Mouse (Mus musculus) E14TG2a.4 (cell line): ENCODE measurements at regions not wholly inside any gene's neighbourhood (a gene's known extent, or its start where the extent isn't known, plus 50 kb on each side); places are given as distances from the start of the nearest gene placed in this dataset.

Experiments used
- H3K27me3 ChIP-seq: 2 replicates; pipeline ENCODE4 v1.6.1; 2014; ENCODE audit warnings: low read length, control low read depth; ENCODE audit not compliant: insufficient read depth
- H3K36me3 ChIP-seq: 2 replicates; pipeline ENCODE4 v1.6.1; 2014; ENCODE audit warnings: low read length, control low read depth; ENCODE audit not compliant: insufficient read depth
- H3K4me1 ChIP-seq: replicated peaks from 2 replicates; pipeline ENCODE4 v1.6.1; 2014; ENCODE audit warnings: low read depth, low read length, control low read depth
- H3K4me3 ChIP-seq: replicated peaks from 2 replicates; pipeline ENCODE4 v1.5.1; 2014; ENCODE audit warnings: mild to moderate bottlenecking, low read length
- H3K9me3 ChIP-seq: 2 replicates; pipeline ENCODE4 v1.6.1; 2014; ENCODE audit warnings: low read length, control low read depth
- CTCF ChIP-seq: conservative IDR thresholded peaks from 2 replicates; pipeline ENCODE4 v1.5.1; 2014; ENCODE audit warnings: low read length
- NANOG ChIP-seq: IDR thresholded peaks from 2 replicates; pipeline ENCODE4 v1.6.1; 2014; ENCODE audit warnings: borderline replicate concordance, low read length, mixed read lengths
- POU5F1 ChIP-seq: IDR thresholded peaks from 2 replicates; pipeline ENCODE4 v1.6.1; 2014; ENCODE audit warnings: low read length, borderline replicate concordance

- Histone ChIP-seq H3K4me1 (no peaks in the 10 kb centered on the region), H3K36me3 (no peaks in the 10 kb centered on the region), H3K4me3 (no peak overlapping the region), H3K9me3 (peaks cover 14% of the 10 kb centered on the region; the same call in 1 of the 2 replicates), H3K27me3 (no peaks in the 10 kb centered on the region)
- TF ChIP-seq NANOG (no peak), POU5F1 (no peak), CTCF (no peak)
Observed at GRCm38 (mm10) chr9:101690916-101691315, 170.7 kb upstream of the 9630041A04Rik start.

GRCm38 (mm10) chr9:101690402-101690861 is 171.2 kb upstream of the 9630041A04Rik start:
- Histone ChIP-seq H3K4me3 (no peak overlapping the region), H3K4me1 (no peaks in the 10 kb centered on the region), H3K9me3 (peaks cover 14% of the 10 kb centered on the region; the same call in 1 of the 2 replicates), H3K36me3 (no peaks in the 10 kb centered on the region), H3K27me3 (no peaks in the 10 kb centered on the region)
- TF ChIP-seq CTCF (no peak), POU5F1 (no peak), NANOG (no peak)

- H3K36me3 ChIP-seq: no peaks in the 10 kb centered on the region
- no peak overlapping the region for H3K4me3 ChIP-seq
- H3K4me1 ChIP-seq: no peaks in the 10 kb centered on the region
- H3K27me3 ChIP-seq: no peaks in the 10 kb centered on the region
- TF ChIP-seq CTCF (peak; percentile 56), POU5F1 (no peak)
- H3K9me3 ChIP-seq: peaks cover 14% of the 10 kb centered on the region; the same call in 1 of the 2 replicates
Observed at GRCm38 (mm10) chr9:101689532-101690401, 171.9 kb upstream of the 9630041A04Rik start.

- H3K36me3 ChIP-seq: no peaks in the 10 kb centered on the region
- no peak for TF ChIP-seq NANOG
- TF ChIP-seq POU5F1: no peak
- H3K4me3 ChIP-seq: no peak overlapping the region
- H3K27me3 ChIP-seq: no peaks in the 10 kb centered on the region
- H3K9me3 ChIP-seq: peaks cover 14% of the 10 kb centered on the region; the same call in 1 of the 2 replicates
- H3K4me1 ChIP-seq: no peaks in the 10 kb centered on the region
Observed at GRCm38 (mm10) chr9:101687226-101687625, 174.4 kb upstream of the 9630041A04Rik start.

- Histone ChIP-seq H3K9me3 (no peaks in the 10 kb centered on the region), H3K4me3 (no peak overlapping the region), H3K4me1 (no peaks in the 10 kb centered on the region), H3K36me3 (no peaks in the 10 kb centered on the region), H3K27me3 (no peaks in the 10 kb centered on the region)
- TF ChIP-seq NANOG: no peak
- TF ChIP-seq POU5F1: no peak
Observed at GRCm38 (mm10) chr9:101677563-101677962, 184.1 kb upstream of the 9630041A04Rik start.

GRCm38 (mm10) chr9:101670111-101670510 is 191.5 kb upstream of the 9630041A04Rik start:
- H3K4me1 ChIP-seq: no peaks in the 10 kb centered on the region
- H3K4me3 ChIP-seq: no peak overlapping the region
- no peaks in the 10 kb centered on the region for H3K27me3 ChIP-seq
- TF ChIP-seq POU5F1: no peak
- no peak for TF ChIP-seq NANOG
- no peak for TF ChIP-seq CTCF
- H3K36me3 ChIP-seq: no peaks in the 10 kb centered on the region
- no peaks in the 10 kb centered on the region for H3K9me3 ChIP-seq

GRCm38 (mm10) chr9:101649816-101650215 is 211.8 kb upstream of the 9630041A04Rik start:
- TF ChIP-seq NANOG (no peak), POU5F1 (no peak), CTCF (no peak)
- no peaks in the 10 kb centered on the region for H3K4me1 ChIP-seq
- H3K27me3 ChIP-seq: no peaks in the 10 kb centered on the region
- peaks cover 11% of the 10 kb centered on the region for H3K9me3 ChIP-seq
- H3K4me3 ChIP-seq: no peak overlapping the region
- H3K36me3 ChIP-seq: no peaks in the 10 kb centered on the region

- Histone ChIP-seq H3K4me3 (no peak overlapping the region), H3K9me3 (0 out of 2 replicates have a peak, but pooled peaks cover 5% of the 10 kb centered on the region), H3K4me1 (no peaks in the 10 kb centered on the region), H3K36me3 (no peaks in the 10 kb centered on the region), H3K27me3 (no peaks in the 10 kb centered on the region)
- no peak for TF ChIP-seq NANOG
- no peak for TF ChIP-seq POU5F1
- no peak for TF ChIP-seq CTCF
Observed at GRCm38 (mm10) chr9:101641524-101641923, 220.1 kb upstream of the 9630041A04Rik start.

- no peaks in the 10 kb centered on the region for H3K36me3 ChIP-seq
- no peak for TF ChIP-seq POU5F1
- TF ChIP-seq NANOG: no peak
- TF ChIP-seq CTCF: no peak
- 0 out of 2 replicates have a peak, but pooled peaks cover 5% of the 10 kb centered on the region for H3K9me3 ChIP-seq
- H3K4me1 ChIP-seq: no peaks in the 10 kb centered on the region
- no peaks in the 10 kb centered on the region for H3K27me3 ChIP-seq
- no peak overlapping the region for H3K4me3 ChIP-seq
Observed at GRCm38 (mm10) chr9:101640598-101640997, 221.0 kb upstream of the 9630041A04Rik start.
